Mouse (Mus musculus): Measurements from ENCODE around the gene Gm13089. TPM values are rescaled to one million over a fixed set of nuclear protein-coding genes. Genes with fewer than 3 reads are reported as not detected.
"Not testable (repeated sequence)": the region's sequence is repeated elsewhere in the genome, so short reads cannot be mapped to it uniquely, and the experiment has no call there.

Gm13089 gene
- not detected in 2 replicates for polyA plus RNA-seq (2015; fragmentation: Nextera tagmentation; extraction: Ambion mirVana)

- Histone ChIP-seq H3K4me1 (replicated peaks) (no peaks in the 10 kb centered on the region), H3K27me3 (no peaks in the 10 kb centered on the region), H3K9me3 (peaks cover 31% of the 10 kb centered on the region), H3K27ac (replicated peaks) (no peak within 1 kb of the TSS), H3K4me2 (no peak within 1 kb of the TSS), H3K9ac (no peak within 1 kb of the TSS), H3K36me3 (no peaks in the 10 kb centered on the region), H3K4me3 (no peak within 1 kb of the TSS)
- ATAC-seq (ENCODE audit: low FRiP score, low read depth) = no peak
- WGBS = 79% methylated on average over 2 of the region's 2 CpGs
Observed at GRCm38 (mm10) chr4:143702611-143703010, at the start of gene Gm13089. Gm13089 (minus strand) TSS chr4:143702711.

GRCm38 (mm10) chr4:143719155-143719554 lies 16.6 kb upstream of the Gm13089 start, which contains the start of gene Gm13078:
Gm13078 (plus strand) TSS chr4:143719455.
- H3K9me3 ChIP-seq = peaks cover 19% of the 10 kb centered on the region
- H3K9ac ChIP-seq = no peak within 1 kb of the TSS
- H3K27ac ChIP-seq (replicated peaks) = no peak within 1 kb of the TSS
- no peaks in the 10 kb centered on the region for H3K4me1 ChIP-seq (replicated peaks)
- no peak within 1 kb of the TSS for H3K4me3 ChIP-seq
- no peaks in the 10 kb centered on the region for H3K27me3 ChIP-seq
- ATAC-seq (ENCODE audit: low FRiP score, low read depth) = no peak
- WGBS = 83% methylated on average over 1 of the region's 1 CpGs
- H3K36me3 ChIP-seq = no peaks in the 10 kb centered on the region
- H3K4me2 ChIP-seq = no peak within 1 kb of the TSS

- not testable (repeated sequence) for H3K4me3 ChIP-seq; H3K27ac ChIP-seq (replicated peaks); H3K4me2 ChIP-seq
Observed at GRCm38 (mm10) chr4:143657146-143657545, 45.4 kb downstream of the Gm13089 start, which contains the start of gene Gm13088. Gm13088 (minus strand) TSS chr4:143657246.

More at GRCm38 (mm10) chr4:143657146-143657545, 45.4 kb downstream of the Gm13089 start, which contains the start of gene Gm13088:
- not testable (repeated sequence) for H3K4me1 ChIP-seq (replicated peaks); H3K9me3 ChIP-seq; ATAC-seq (ENCODE audit: low FRiP score, low read depth); H3K9ac ChIP-seq; H3K27me3 ChIP-seq; H3K36me3 ChIP-seq

Other genes with a start within 250 kb of the Gm13089 start
- gene Gm13043, start 191.4 kb downstream of the Gm13089 start, polyA plus RNA-seq (2015; fragmentation: Nextera tagmentation; extraction: Ambion mirVana) = not detected in 2 replicates
- not detected in 2 replicates for gene Gm13040, start 166.8 kb downstream of the Gm13089 start, polyA plus RNA-seq (2015; fragmentation: Nextera tagmentation; extraction: Ambion mirVana)
- gene BC080695, start 151.0 kb downstream of the Gm13089 start, polyA plus RNA-seq (2015; fragmentation: Nextera tagmentation; extraction: Ambion mirVana) = not detected in 2 replicates
- not detected in 2 replicates for gene Gm13057, start 151.0 kb downstream of the Gm13089 start, polyA plus RNA-seq (2015; fragmentation: Nextera tagmentation; extraction: Ambion mirVana)
- not detected in 2 replicates for gene Gm13083, start 87.7 kb downstream of the Gm13089 start, polyA plus RNA-seq (2015; fragmentation: Nextera tagmentation; extraction: Ambion mirVana)
- gene Gm13088, start 45.5 kb downstream of the Gm13089 start, polyA plus RNA-seq (2015; fragmentation: Nextera tagmentation; extraction: Ambion mirVana) = not detected in 2 replicates
- gene Gm13078, start 16.7 kb upstream of the Gm13089 start, polyA plus RNA-seq (2015; fragmentation: Nextera tagmentation; extraction: Ambion mirVana) = not detected in 2 replicates
- not detected in 2 replicates for gene Gm13023, start 86.6 kb upstream of the Gm13089 start, polyA plus RNA-seq (2015; fragmentation: Nextera tagmentation; extraction: Ambion mirVana)
- gene Gm13084, start 113.4 kb upstream of the Gm13089 start, polyA plus RNA-seq (2015; fragmentation: Nextera tagmentation; extraction: Ambion mirVana) = not detected in 2 replicates
- gene Gm13103, start 143.8 kb upstream of the Gm13089 start, polyA plus RNA-seq (2015; fragmentation: Nextera tagmentation; extraction: Ambion mirVana) = not detected in 2 replicates
- not detected in 2 replicates for gene Pramef6, start 197.7 kb upstream of the Gm13089 start, polyA plus RNA-seq (2015; fragmentation: Nextera tagmentation; extraction: Ambion mirVana)
- gene Pramef25, start 248.3 kb upstream of the Gm13089 start, polyA plus RNA-seq (2015; fragmentation: Nextera tagmentation; extraction: Ambion mirVana) = not detected in 2 replicates

All from hindbrain, embryonic 15.5 days (tissue).